Mouse (Mus musculus): ENCODE measurements around the gene Cript. TPM values are rescaled to one million over a fixed set of nuclear protein-coding genes. Genes with fewer than 3 reads are reported as not detected.
A peak's percentile ranks its signal among the peaks of the same experiment; 100 is the strongest.

Cript gene
- polyA plus RNA-seq (2012; rRNA removed): 63.6 and 68.5 TPM in 2 replicates

DNA sequence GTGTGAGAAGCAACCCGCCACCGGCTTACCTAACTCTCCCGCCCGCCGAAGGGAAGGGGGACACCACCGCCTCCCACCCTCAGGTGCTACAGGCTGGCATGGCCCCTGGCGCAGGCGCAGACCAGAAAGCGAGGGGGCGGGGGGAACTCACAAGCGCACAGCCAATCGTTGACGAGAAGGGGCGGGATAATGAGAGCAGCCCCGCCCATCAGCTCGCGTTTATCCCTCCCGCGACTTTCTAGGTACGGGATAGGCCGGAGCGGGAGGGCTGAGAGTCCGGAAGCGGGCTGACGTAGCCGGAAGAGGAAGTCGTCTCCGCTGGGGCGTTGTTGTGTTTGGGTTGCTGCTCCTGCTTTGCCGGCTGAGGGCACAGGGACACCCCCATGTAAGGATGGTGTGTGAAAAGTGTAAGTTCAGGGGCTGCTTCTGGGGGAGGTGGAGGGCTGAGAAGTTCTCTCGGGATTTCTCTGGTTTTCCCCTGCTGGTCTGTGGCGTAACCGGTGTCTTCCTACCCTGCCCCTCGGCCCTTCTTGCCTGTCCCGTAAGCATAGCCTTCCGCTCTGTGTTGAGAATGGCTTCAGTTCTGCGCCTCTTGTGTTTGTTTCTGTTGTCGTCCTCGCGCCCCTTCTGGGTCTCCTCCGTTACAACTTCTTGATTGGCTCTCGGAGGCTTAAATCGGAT is at the start of gene Cript, which contains the start of gene Pigf:
Gene Cript, plus strand, starts transcription at position 282 of the 681 bp plus-strand sequence.
Gene Pigf, minus strand, starts transcription at position 138 of the 681 bp plus-strand sequence.
- peak; percentile 88 for DNase-seq (ENCODE audit: low spot score)

DNA sequence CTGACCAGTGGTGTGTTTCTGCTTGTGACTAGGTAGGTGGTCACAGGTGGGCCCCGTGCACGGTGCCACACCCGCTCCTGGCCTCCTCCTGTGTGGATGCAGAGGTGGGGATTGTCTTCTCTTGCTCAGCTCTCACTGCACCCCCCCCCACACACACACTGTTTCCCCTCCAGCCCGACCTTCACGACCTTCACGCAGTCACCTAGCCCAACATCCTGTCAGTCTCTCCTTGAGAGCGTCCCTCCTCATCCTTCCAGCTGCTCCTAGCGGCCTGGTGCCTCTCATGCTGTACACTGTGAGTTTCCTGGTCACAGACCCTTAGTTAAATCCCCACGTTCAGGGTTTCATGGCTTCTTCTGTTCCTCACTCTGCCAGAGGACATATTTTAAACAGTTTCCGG is 49.0 kb upstream of the Cript start:
- no peak for DNase-seq (ENCODE audit: low spot score)

DNA sequence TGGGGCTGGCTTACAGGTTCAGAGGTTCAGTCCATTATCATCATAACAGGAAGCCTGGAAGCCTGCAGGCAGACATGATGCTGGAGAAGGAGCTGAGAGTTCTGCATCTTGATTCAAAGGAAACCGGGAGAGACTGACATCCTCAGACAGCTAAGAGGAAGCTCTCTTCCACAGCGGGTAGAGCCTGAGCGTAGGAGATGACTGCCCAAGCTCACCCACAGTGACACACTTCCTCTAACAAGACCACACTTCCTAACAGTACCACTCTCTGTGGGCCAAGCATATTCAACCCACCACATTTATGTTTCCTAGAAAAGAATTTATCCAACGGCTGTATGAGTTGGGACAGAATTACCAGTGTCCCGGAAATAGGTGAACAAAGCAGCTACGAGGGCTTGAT is 46.9 kb upstream of the Cript start:
- no peak for DNase-seq (ENCODE audit: low spot score)

DNA sequence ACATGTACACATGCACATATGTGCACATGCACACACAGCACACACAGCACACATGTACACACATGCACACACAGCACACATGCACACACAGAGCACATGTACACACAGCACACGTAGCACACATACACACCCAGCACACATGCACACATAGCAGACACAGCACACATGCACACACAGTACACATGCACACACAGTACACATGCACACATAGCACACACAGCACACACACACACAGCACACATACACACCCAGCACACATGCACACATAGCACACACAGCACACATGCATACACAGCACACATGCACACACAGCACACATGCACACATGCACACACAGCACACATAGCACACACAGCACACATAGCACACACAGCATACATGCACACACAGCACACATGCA is 44.1 kb upstream of the Cript start:
- DNase-seq (ENCODE audit: low spot score): no peak

DNA sequence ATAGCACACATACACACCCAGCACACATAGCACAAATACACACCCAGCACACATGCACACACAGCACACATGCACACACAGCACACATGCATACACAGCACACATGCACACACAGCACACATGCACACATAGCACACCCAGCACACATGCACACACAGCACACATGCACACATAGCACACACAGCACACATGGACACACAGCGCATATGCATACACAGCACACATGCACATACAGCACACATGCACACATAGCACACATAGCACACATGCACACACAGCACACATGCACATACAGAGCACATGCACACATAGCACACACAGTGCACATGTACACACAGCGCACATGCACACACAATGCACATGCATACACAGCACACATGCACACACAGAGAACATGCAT is 43.6 kb upstream of the Cript start:
- DNase-seq (ENCODE audit: low spot score): no peak

DNA sequence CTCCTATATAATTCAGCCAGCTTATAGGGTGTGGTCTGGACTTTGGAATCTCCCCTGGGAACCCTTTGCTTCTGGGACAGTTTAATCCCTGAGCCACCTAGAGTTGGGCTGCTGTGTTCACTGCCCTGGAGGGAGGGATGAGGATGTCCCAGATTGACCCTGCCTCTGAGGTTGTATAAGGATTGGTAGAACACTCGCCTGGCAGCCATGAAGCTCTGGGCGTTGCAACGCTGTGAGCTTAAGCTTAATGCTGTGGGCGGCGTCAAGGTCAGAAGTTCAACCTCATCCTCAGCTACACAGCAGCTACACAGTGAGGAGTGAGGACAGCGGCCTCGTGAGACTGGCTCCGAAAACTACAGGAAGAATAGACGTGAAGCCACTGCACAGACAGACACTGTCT is 42.9 kb upstream of the Cript start:
- no peak for DNase-seq (ENCODE audit: low spot score)

DNA sequence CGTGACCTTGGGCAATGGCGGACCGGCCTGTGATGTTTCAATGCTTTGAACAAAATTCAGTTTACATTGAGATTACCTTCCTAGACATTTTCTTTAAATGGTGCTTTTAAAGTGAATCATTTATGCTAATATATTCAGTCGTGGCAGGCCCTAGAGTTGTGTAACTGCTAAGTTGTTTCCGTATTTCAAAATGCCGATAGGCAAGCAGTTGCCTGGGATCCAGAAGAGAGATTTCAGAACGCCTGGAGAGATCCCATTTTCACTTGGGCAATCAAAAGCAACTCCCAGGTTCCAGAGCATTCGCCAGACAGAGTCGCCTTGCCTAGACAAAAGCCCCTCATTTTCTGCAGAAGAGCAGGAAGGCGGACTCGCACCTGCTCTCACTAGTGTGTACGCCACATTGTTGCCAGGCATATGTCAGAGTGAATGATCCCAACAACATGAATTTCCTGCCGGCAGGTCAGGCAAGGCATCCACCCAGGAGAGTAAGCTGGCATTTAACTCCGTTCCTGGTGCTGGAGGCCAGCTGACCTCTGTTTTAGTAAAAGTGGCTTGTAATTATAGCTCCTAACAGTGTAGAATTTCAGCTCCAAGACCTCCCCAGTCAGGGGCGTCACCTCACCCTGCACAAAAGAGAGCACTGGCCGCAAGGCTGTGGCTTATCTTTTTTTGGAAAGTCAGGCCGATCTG is 38.8 kb upstream of the Cript start:
- DNase-seq (ENCODE audit: low spot score): no peak

DNA sequence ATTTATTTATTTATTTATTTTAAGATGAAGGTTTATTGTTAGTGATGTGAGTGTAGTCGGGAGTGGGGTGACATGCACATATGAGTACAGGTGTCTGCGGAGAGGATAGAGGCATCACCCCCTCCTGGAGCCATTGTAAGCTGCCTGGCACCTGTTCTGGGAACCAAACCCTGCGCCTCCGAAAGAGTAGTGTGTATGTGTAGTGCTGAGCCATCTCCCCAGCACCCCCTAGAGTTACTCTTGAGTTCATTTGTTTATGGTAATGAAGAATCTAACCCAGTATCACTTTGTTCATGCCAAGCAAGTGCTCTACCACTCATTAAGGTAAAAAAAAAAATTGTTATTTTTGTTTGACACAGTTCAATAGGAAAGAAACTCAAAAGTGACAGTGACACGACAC is 37.2 kb upstream of the Cript start:
- no peak for DNase-seq (ENCODE audit: low spot score)

DNA sequence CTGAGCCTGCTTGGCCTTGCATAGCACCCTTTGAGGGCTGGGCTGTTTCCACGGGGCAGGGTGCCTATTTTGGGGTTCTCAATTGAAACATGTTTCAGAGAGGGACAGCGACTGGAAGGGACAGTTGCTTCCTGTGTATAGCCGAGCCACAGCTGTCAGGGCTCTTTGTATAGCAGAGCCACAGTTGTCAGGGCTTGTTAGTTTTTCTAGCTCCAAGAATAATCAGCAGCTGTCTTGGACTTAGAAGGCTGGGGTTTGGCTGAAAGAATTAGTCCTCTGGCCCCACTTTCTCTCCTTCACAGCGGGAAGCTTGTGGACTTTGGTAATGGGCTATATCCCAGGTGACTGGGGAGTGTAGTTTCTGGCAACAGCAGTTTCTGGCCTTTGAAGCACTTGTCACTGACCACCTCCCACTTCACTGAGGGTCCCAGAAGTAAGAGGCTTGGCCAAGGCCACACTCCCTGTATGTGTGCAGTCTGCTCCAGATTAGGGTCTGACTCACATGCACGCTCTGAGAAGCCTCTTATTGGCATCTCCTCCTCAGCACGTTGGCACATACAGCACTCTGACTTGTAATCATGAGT is 36.7 kb upstream of the Cript start:
- no peak for DNase-seq (ENCODE audit: low spot score)

DNA sequence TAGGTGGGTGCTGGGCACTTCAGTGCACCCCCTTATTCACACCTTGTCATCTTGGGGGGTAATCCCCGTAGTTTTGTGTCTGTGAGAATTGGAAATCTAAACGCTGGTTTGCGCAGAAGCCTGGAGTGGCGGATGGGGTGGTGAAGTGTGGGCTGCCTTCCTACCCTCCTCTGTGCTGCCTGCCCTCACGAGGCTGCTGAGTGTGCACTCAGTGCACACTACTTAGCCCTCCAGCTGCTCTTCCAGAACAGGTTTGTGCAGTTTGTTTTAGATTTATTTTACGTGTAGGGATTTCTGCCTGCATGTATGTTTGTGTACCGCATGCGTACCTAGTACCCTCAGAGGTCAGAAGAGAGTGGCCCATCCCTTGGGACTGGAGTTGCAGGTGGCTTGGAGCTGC is 34.0 kb upstream of the Cript start:
- DNase-seq (ENCODE audit: low spot score): no peak

DNA sequence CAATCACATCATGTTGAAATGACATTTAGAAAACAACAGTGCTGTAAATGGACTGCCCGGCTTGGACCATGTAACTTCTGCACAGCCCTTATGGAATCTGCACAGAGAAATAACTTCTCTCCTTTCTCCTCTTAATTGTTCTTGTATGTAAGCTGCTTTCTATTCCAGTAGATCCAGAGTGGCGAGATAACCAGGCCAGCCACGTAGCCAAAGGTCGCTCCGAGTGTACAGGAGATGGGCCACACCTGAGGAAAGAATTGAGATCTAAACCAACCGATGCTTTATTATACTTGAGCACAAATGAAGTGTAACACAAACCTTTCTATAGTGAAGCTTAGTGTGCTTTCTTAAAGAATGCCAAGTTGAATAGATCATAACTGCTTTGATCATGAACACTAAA is 28.0 kb upstream of the Cript start:
- DNase-seq (ENCODE audit: low spot score): no peak

DNA sequence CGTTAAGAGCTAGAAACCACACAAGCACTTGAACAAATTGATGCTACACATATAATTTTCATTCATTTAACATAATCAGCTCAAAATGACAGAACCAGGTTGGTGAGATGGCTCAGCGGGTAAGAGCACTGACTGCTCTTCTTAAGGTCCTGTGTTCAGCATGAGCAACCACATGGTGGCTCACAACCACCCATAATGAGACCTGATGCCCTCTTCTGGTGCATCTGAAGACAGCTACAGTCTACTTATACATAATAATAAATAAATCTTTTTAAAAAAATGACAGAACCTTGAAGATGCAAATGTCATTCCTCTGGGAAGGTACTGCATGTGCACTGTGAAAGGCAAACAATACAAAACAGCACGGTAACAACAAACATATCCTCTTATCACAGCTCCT is 16.4 kb upstream of the Cript start:
- DNase-seq (ENCODE audit: low spot score): no peak

DNA sequence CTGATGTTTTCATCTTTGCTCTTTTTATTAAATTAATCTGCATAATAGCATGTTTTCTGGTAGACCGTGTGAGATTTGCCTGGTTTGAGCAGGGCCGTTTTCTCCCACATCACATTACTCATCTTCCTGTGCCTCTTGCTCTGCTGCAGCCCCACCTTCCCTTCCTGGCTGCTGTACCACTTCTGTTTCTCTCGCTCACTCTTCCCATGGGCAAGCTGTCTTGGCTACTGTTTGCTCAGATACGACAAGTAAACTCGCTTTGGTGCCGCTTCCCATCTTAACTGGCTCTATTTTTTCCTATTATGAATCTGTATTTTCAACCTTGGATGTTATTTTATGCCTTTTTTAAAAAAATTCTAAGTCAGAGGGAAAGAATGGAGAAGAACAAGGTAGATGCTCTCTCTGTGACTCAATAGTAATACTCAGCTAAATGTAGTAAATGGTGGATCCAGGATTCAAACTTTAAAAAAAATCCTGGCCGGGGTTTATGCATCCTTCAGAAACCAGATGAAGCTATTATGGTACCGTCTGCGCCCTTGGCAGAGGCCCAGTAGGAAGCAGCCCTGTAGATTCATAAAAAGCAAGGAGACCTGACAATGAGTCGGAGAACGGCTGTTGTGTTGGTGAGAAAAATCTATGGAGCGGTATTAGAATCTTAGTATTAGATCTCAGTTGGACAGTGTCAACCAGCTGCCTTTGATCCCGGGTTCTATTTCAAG is 13.9 kb upstream of the Cript start:
- no peak for DNase-seq (ENCODE audit: low spot score)

DNA sequence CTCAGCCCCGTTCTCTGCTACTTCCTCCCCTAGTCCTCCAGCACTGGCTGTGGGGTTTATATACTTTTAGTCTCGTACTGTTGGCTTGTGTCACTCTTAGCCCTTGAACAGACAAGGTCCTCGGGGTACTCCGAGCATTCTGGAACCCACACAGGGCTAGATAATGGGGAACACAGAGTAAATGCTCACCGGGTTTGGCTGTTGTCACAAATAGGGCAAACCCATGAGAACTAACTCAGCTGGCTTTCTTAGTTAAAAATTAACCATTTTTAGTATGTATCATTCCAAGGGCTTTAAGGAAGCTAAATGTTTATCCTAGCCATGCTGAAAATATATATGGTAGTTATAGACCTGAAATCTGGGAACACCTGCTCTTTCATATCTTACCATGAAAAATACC is 5.7 kb upstream of the Cript start:
- DNase-seq (ENCODE audit: low spot score): no peak

DNA sequence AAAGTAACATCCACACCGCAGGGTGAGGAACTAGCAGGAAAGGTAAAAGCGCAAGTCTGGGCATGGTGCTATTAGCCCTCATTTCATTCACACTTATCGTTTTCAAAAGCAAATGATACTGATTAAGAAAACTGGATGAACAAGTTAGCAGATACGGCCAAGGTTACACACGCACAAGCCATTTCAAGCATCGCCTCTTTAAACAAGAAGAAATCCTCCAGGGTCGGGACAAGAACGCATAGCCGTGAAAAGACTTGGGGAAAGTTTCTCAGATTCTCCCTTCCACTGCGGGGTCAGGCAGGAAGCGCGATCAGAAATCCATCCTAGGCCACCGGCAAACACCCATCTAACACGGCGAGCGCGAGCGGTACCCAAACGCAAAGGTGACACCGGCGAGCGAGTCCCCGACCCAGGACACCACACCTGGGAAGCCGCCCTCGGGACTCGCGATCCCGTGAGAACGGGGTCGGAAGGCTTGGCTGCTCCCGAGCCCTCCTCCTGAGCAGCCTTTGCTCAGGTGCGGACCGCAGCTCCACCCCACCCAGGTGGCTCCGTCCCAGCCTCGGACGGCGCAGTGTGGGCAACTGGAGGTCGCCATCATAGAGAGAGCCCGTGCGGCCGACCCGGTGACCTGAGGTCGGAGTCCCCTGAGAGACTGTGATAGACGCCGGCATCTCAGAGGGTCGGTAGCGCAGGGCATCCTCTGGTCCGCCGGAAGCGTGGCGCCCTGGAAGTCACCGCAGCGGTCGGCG is 683 bp upstream of the Cript start:
- peak; percentile 29 for DNase-seq (ENCODE audit: low spot score)

DNA sequence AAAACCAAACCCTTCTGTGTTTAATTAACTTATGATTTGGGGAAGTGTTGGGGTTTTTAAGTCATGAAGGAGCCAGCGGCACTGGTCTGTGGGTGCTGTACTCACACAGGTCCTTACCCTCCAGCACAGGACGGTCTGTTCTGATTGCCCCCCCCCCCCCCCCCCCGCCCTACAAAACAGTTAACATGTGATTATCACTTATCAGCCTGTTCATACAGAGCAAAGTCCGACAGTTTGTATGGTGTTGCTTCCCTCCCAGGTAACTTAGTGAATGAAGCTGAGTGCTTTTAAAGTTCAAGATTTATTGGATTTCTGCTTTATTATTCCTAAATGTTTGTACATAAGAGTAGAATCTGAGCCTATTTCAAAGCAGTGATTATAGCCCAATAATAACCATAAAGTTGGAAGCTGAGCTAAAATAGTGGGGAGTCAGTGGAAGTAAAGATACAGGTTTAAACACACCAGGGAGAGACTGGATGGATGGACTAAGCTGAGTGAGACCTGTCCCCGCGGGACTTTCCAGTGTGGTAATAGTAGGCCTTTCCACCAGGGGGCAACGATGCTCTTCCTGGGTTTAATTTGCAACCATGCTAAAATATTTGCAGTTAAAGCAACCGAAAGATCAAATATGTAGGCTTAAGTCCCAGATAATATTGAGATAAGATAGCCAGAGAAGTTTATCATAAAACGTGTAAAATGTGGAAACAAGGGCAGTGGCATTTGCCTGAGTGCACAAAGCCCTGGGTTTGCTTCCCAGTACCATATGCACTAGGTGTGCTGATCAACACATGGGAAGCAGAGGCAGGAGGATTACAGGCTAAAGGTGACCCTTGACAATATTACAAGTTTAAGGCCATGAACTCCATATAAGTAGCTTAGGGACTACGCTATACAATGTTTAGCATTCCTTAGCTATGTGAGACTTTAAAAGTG is 11.1 kb downstream of the Cript start:
- DNase-seq (ENCODE audit: low spot score): no peak

DNA sequence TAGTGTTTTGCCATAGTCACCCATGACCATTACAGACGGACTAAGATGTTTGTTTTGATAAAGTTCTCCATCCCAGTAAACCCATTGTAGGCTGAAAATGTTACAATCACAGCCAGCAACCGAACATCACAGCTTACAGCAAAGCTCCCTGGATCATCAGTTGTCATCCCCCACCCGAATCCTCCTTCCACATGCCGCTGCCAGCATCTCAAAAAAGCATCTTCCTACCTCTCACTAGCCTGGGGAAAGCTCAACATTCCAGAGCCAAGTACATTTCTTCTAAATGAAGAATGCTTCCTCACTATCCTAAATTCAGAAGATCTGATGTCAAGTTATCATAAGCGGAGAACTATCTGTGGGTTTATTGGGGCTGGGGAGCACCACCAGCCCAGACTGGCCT is 13.1 kb downstream of the Cript start:
- DNase-seq (ENCODE audit: low spot score): no peak

DNA sequence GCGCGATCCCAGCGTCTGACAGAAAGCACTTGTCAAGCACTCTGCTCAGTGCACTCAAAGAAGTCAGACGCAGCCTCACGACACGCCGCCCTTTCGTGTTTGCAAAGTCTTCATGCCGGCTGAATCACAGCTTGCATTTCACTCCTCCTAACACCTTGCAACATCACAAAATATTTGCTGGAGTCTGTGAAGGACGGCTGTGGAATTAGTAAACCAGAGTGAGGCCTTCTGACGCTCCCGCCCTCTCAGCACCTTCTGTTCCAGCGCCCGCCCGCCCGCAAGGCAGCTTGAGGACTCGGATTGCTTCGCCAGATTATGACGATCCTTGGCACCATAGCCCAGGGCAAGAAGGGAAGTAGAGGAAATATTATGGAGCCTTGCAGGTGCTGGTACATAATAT is 16.4 kb downstream of the Cript start:
- DNase-seq (ENCODE audit: low spot score): no peak

DNA sequence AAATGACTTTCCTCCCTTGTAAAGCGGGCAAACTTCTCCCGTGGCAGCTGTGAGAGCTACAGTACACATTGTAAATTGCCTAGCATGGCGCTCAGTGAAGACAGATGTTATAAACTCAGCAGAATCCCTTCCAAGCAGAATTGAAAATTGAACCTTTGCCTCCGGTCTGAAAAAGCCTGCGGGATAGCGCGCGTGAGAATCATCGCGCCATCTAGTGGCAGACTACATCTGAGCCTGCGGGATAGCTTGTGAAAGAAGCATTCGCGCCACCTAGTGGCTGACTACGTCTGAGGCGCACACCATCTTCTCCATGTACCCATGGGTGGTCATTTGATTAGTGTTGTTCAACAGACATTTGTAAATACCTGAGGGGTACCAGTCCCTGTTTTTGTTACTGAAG is 19.0 kb downstream of the Cript start:
- peak; percentile 55 for DNase-seq (ENCODE audit: low spot score)

DNA sequence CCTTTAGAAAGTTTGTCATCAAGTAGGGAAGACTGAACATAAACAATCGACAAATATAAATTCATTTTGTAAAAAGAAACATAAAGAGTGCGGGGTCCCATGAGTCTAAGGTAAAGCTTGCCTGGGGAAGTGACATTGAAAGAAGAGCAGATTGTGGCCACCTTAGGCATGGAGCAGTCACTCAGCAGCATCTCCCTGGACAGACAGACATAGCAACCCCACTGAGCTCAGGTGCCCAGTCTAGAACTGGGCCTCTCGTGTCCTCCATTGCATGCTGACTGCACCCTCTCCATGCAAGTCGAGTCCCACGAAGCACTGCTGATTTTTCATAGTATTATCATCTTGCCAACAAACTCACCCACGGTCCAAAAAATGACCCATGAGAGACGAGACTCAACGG is 19.4 kb downstream of the Cript start:
- no peak for DNase-seq (ENCODE audit: low spot score)

DNA sequence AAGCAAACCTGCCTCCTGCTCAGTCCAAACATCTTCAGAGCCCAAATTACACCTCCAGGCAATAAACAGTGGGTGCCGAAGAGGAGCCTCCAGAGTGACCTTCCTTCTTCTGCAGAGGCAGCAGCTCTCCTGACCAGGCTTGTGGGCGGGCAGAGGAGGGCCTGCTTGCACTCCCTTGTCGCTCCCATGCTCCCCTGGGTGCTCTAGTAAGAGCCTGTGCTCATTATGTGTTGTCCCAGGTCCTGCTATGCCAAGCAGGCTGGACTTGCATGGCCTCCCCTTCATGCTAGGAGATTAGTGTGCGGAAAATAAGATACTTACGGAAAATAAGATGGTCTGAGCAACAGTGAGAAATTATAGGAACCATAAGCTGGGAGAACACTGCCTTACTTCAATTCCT is 24.3 kb downstream of the Cript start:
- no peak for DNase-seq (ENCODE audit: low spot score)
